Mouse (Mus musculus) forebrain, embryonic 10.5 days (tissue): ENCODE measurements at regions not wholly inside any gene's neighbourhood (a gene's known extent, or its start where the extent isn't known, plus 50 kb on each side); places are given as distances from the start of the nearest gene placed in this dataset.

ENCODE experiments used
- DNase-seq: peaks from one replicate; pipeline ENCODE4 v3.0.0-alpha.2; 2017; ENCODE audit warnings: low spot score; ENCODE audit errors: extremely low spot score
- H3K27ac ChIP-seq: fragments of 300-500 bp; sonication (generic); 2 replicates; pipeline ENCODE4 v1.5.1; 2016; ENCODE audit warnings: mild to moderate bottlenecking
- H3K27me3 ChIP-seq: fragments of 300-500 bp; sonication (generic); 2 replicates; pipeline ENCODE4 v1.6.1; 2016; ENCODE audit warnings: mild to moderate bottlenecking; ENCODE audit not compliant: poor library complexity, severe bottlenecking
- H3K36me3 ChIP-seq: fragments of 300-500 bp; sonication (generic); replicated peaks from 2 replicates; pipeline ENCODE4 v1.6.1; 2016; ENCODE audit warnings: mild to moderate bottlenecking, moderate library complexity
- H3K4me1 ChIP-seq: fragments of 300-500 bp; sonication (generic); 2 replicates; pipeline ENCODE4 v1.6.1; 2016
- H3K4me3 ChIP-seq: fragments of 300-500 bp; sonication (generic); 2 replicates; pipeline ENCODE4 v1.5.1; 2016; ENCODE audit warnings: mild to moderate bottlenecking, moderate library complexity
- H3K9me3 ChIP-seq: fragments of 300-500 bp; sonication (generic); 2 replicates; pipeline ENCODE4 v1.6.1; 2016; ENCODE audit warnings: mild to moderate bottlenecking, moderate library complexity
- WGBS: fragments of 180-500 bp; shearing (Covaris S2); methylation state at CpG from one replicate; pipeline ENCODE4 v1.1.7; 2016; 5-methylcytosine and 5-hydroxymethylcytosine counted together

GRCm38 (mm10) chr9:34348442-34348841, 137.3 kb upstream of the Kirrel3 start:
- Histone ChIP-seq H3K4me3 (no peak overlapping the region), H3K9me3 (no peaks in the 10 kb centered on the region), H3K27ac (no peak overlapping the region), H3K36me3 (no peaks in the 10 kb centered on the region), H3K4me1 (peaks cover 5% of the 10 kb centered on the region; the same call in 1 of the 2 replicates), H3K27me3 (no peaks in the 10 kb centered on the region)
- WGBS, result 79% methylated on average over 2 of the region's 2 CpGs
- DNase-seq, result no peak

GRCm38 (mm10) chr9:34349997-34350396, 135.7 kb upstream of the Kirrel3 start:
- Histone ChIP-seq H3K4me1 (peaks cover 8% of the 10 kb centered on the region; the same call in 1 of the 2 replicates), H3K36me3 (no peaks in the 10 kb centered on the region), H3K4me3 (no peak overlapping the region), H3K9me3 (no peaks in the 10 kb centered on the region), H3K27me3 (no peaks in the 10 kb centered on the region), H3K27ac (no peak overlapping the region)
- 92% methylated on average over 3 of the region's 3 CpGs for WGBS
- no peak for DNase-seq

- no peaks in the 10 kb centered on the region for H3K27me3 ChIP-seq
- no peak overlapping the region for H3K4me3 ChIP-seq
- H3K9me3 ChIP-seq, result no peaks in the 10 kb centered on the region
- peaks cover 8% of the 10 kb centered on the region; the same call in 1 of the 2 replicates for H3K4me1 ChIP-seq
- no peak for DNase-seq
- no peak overlapping the region for H3K27ac ChIP-seq
- no peaks in the 10 kb centered on the region for H3K36me3 ChIP-seq
- 82% methylated on average over 9 of the region's 9 CpGs for WGBS
These were observed 131.9 kb upstream of the Kirrel3 start for GRCm38 (mm10) chr9:34353744-34354143.

- no peak for DNase-seq
- H3K9me3 ChIP-seq, result no peaks in the 10 kb centered on the region
- H3K27me3 ChIP-seq, result no peaks in the 10 kb centered on the region
- peaks cover 5% of the 10 kb centered on the region; the same call in 1 of the 2 replicates for H3K4me1 ChIP-seq
- H3K27ac ChIP-seq, result no peak overlapping the region
- no peak overlapping the region for H3K4me3 ChIP-seq
- WGBS, result 64% methylated on average over 6 of the region's 6 CpGs
- no peaks in the 10 kb centered on the region for H3K36me3 ChIP-seq
These were observed 130.9 kb upstream of the Kirrel3 start for GRCm38 (mm10) chr9:34354723-34355316.

- Histone ChIP-seq H3K27ac (no peak overlapping the region), H3K4me3 (no peak overlapping the region), H3K27me3 (no peaks in the 10 kb centered on the region), H3K4me1 (peaks cover 6% of the 10 kb centered on the region; the same call in 1 of the 2 replicates), H3K9me3 (no peaks in the 10 kb centered on the region), H3K36me3 (no peaks in the 10 kb centered on the region)
- no peak for DNase-seq
- 84% methylated on average over 4 of the region's 4 CpGs for WGBS
These were observed 114.9 kb upstream of the Kirrel3 start for GRCm38 (mm10) chr9:34370686-34371398.

- no peak for DNase-seq
- no peak overlapping the region for H3K27ac ChIP-seq
- H3K4me3 ChIP-seq, result no peak overlapping the region
- H3K4me1 ChIP-seq, result peaks cover 6% of the 10 kb centered on the region; the same call in 1 of the 2 replicates
- 83% methylated on average over 1 of the region's 1 CpGs for WGBS
- no peaks in the 10 kb centered on the region for H3K27me3 ChIP-seq
- H3K9me3 ChIP-seq, result no peaks in the 10 kb centered on the region
- no peaks in the 10 kb centered on the region for H3K36me3 ChIP-seq
These were observed 110.5 kb upstream of the Kirrel3 start for GRCm38 (mm10) chr9:34375187-34375586.

- Histone ChIP-seq H3K36me3 (no peaks in the 10 kb centered on the region), H3K4me1 (peaks cover 12% of the 10 kb centered on the region; the same call in 1 of the 2 replicates), H3K27me3 (no peaks in the 10 kb centered on the region), H3K27ac (no peak overlapping the region), H3K4me3 (no peak overlapping the region), H3K9me3 (no peaks in the 10 kb centered on the region)
- 93% methylated on average over 3 of the region's 3 CpGs for WGBS
- DNase-seq, result no peak
These were observed 105.7 kb upstream of the Kirrel3 start for GRCm38 (mm10) chr9:34380008-34380407.

- Histone ChIP-seq H3K27me3 (no peaks in the 10 kb centered on the region), H3K36me3 (no peaks in the 10 kb centered on the region), H3K4me1 (peaks cover 5% of the 10 kb centered on the region; the same call in 1 of the 2 replicates), H3K27ac (no peak overlapping the region), H3K4me3 (no peak overlapping the region), H3K9me3 (no peaks in the 10 kb centered on the region)
- 86% methylated on average over 3 of the region's 3 CpGs for WGBS
- no peak for DNase-seq
These were observed 104.1 kb upstream of the Kirrel3 start for GRCm38 (mm10) chr9:34381601-34382000.

GRCm38 (mm10) chr9:34382208-34382607, 103.5 kb upstream of the Kirrel3 start:
- no peaks in the 10 kb centered on the region for H3K9me3 ChIP-seq
- WGBS, result 55% methylated on average over 1 of the region's 1 CpGs
- no peak for DNase-seq
- no peaks in the 10 kb centered on the region for H3K27me3 ChIP-seq
- H3K27ac ChIP-seq, result no peak overlapping the region
- H3K36me3 ChIP-seq, result no peaks in the 10 kb centered on the region
- H3K4me3 ChIP-seq, result no peak overlapping the region
- peaks cover 5% of the 10 kb centered on the region; the same call in 1 of the 2 replicates for H3K4me1 ChIP-seq

- no peak for DNase-seq
- Histone ChIP-seq H3K36me3 (no peaks in the 10 kb centered on the region), H3K4me1 (peaks cover 5% of the 10 kb centered on the region; the same call in 1 of the 2 replicates), H3K27me3 (no peaks in the 10 kb centered on the region), H3K9me3 (no peaks in the 10 kb centered on the region), H3K4me3 (no peak overlapping the region), H3K27ac (no peak overlapping the region)
- 84% methylated on average over 4 of the region's 4 CpGs for WGBS
These were observed 99.6 kb upstream of the Kirrel3 start for GRCm38 (mm10) chr9:34386071-34386470.

- no peak for DNase-seq
- no peaks in the 10 kb centered on the region for H3K4me1 ChIP-seq
- no peaks in the 10 kb centered on the region for H3K9me3 ChIP-seq
- H3K27ac ChIP-seq, result no peak overlapping the region
- H3K4me3 ChIP-seq, result no peak overlapping the region
- 93% methylated on average over 6 of the region's 6 CpGs for WGBS
- no peaks in the 10 kb centered on the region for H3K36me3 ChIP-seq
- no peaks in the 10 kb centered on the region for H3K27me3 ChIP-seq
These were observed 92.7 kb upstream of the Kirrel3 start for GRCm38 (mm10) chr9:34393042-34393441.

- Histone ChIP-seq H3K27ac (no peak overlapping the region), H3K27me3 (no peaks in the 10 kb centered on the region), H3K9me3 (no peaks in the 10 kb centered on the region), H3K36me3 (no peaks in the 10 kb centered on the region), H3K4me3 (no peak overlapping the region), H3K4me1 (no peaks in the 10 kb centered on the region)
- 52% methylated on average over 6 of the region's 6 CpGs for WGBS
- DNase-seq, result no peak
These were observed 89.6 kb upstream of the Kirrel3 start for GRCm38 (mm10) chr9:34395839-34396804.
